Mouse (Mus musculus): ENCODE results near the gene Cygb.
A peak's percentile ranks its signal among the peaks of the same experiment; 100 is the strongest.

Gene Cygb

DNA sequence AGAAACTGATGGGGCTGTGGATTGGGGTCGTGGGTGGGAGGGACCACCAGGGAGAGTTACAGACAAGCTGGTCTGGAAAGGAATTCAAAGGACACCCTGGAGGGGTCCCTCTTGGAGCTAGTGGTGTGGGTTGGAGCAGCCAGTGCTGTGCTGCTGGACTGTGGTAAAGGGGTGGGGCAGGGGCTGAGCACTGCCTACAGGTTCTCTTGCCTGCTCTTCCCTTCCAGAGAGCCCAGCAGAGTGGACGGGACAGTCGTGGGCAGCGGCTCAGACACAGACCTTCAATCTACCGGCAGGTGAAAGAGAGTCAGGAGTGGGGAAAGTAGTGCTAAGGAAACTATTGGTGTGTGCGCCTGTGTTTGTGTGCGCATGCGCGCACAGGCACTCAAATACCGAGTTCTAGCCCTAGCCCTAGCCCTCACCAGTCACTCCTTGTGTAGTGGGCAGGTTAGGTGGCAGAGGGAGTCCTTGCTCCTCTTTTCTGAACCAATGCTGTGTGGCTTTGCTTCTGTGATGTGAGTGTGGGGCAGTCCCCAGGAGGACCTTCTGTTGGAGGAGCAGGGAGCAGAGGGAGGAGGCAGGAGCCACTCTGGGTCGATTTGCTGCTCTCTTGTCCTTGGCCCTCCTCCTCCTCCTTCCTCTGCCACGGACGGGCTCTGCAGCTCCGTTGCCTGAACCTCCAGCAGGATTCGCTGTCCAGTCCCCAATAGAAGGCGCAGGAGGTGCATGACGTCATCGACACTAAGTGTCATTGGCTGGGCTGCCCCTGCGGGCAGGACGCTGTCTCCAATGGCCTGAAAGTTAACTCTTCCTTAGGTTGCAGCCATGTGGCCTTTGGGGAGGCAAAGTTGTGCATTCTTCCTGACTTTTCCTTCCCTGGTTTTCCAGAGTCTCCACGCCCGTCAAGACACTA, 3.5 kb upstream of the Cygb start:
- DNase-seq (ENCODE audit: low read depth, low spot score): peak; percentile 59

- DNase-seq (ENCODE audit: low read depth, low spot score): no peak
Observed at GRCm38 (mm10) chr11:116656348-116657191, 2.5 kb upstream of the Cygb start.

DNA sequence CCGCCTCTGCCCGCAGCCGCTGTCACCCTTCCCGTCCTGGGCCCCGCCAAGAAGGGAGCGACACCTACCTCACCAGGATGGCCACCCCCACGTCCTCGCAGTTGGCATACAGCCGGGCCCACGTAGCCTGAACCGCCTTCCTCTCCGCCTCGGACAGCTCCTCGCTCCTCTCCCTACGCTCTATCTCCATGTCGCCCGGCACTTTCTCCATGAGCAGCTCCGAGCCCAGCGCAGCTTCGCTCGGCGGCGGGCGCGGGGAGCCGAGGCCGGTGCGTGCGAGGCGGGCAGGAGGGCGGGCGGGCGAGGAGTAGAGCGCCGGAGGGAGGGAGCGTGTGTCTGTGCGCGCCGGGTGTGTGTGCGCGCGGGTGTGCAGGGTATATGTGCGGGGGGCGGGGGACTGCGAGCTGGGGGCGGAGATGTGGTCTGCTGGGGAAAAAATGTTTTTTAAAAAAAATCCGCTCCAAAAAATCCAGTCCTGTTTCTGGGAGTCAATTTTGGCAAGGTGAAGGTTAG, 348 bp downstream of the Cygb start:
- DNase-seq (ENCODE audit: low read depth, low spot score): peak; percentile 18

GRCm38 (mm10) chr11:116653234-116653633, 879 bp downstream of the Cygb start, which contains the start of gene Prcd:
Gene Prcd (plus strand): TSS chr11:116653534.
- DNase-seq (ENCODE audit: low read depth, low spot score): no peak

GRCm38 (mm10) chr11:116652330-116653098, 1.6 kb downstream of the Cygb start:
- DNase-seq (ENCODE audit: low read depth, low spot score): no peak

DNA sequence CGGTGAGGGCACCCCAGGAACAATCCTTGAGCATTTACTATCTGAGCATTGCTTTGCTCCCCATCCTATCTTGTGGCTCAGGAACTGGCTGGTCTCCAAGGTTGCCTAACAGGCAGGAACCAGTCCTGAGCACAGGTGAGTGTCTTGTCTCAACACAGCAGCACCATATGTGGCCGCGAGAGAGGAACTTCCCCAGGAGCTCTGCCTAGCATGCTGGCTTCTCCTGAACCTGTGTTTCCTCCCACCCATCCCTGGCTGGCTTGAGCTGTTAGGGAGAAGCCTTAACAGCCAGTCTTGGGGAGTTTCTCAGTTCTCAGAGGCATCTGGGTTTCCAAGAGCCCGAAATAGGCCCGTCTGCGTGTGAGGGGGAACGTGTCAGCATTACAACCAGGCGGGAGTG, 2.8 kb downstream of the Cygb start:
- DNase-seq (ENCODE audit: low read depth, low spot score): no peak

DNA sequence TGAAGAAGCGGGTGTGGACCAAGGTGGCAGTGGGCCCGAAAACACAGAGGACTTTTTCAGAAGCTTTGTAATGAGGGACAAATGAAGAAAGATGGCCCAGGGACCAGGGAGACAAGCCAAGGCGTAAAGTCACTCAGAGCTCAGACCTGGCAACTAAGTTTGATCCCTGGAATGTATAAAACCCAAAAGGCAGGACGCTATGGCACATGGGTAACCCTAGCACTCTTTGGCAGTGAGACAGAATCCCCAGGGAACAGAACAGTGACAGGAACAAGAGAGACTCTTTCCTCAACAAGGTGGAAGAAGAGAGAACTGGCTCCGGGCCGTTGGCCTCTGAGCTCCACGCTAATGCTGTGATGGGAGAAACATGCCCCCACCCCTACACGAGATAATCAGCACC, 3.3 kb downstream of the Cygb start:
- no peak for DNase-seq (ENCODE audit: low read depth, low spot score)

GRCm38 (mm10) chr11:116649711-116650337, 4.3 kb downstream of the Cygb start:
- DNase-seq (ENCODE audit: low read depth, low spot score): no peak

GRCm38 (mm10) chr11:116648976-116649375, 5.1 kb downstream of the Cygb start:
- DNase-seq (ENCODE audit: low read depth, low spot score): no peak

GRCm38 (mm10) chr11:116648213-116648921, 5.7 kb downstream of the Cygb start:
- no peak for DNase-seq (ENCODE audit: low read depth, low spot score)

- DNase-seq (ENCODE audit: low read depth, low spot score): no peak
Observed at GRCm38 (mm10) chr11:116647340-116647991, 6.6 kb downstream of the Cygb start.

- no peak for DNase-seq (ENCODE audit: low read depth, low spot score)
Observed at GRCm38 (mm10) chr11:116646771-116647170, 7.3 kb downstream of the Cygb start.

- DNase-seq (ENCODE audit: low read depth, low spot score): no peak
Observed at GRCm38 (mm10) chr11:116646136-116646535, 8.0 kb downstream of the Cygb start.

DNA sequence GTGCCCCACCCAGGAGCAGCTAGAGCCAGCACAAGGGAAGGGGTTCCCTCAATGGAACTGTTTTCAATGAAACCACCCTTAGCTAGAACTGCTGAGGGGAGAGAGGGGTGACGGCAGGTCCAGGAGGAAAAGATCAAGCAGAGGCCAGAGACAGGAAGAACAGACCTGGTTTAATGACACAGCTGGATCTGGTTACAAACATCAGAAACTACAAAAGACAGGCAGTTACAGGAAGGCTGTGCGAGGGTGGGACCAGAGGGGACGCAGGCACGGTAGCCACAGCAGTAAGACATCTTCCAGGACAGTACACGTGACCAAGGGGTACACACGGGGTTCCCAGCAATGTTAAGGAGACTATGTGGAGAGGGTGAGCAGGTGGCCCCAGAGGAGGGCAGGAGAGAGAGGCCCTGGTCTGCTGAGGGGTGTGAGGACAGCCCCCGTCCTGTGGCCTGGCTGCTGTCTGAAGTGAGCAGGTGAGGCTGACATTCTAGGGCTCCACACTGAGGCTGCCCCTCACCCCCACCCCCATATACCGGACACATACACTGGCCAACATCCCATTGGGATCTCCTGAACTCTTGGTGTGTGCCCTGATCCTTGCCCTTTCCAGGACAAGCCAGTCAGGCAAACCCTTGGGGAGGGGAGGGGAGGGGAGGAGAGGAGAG, 8.5 kb downstream of the Cygb start:
- DNase-seq (ENCODE audit: low read depth, low spot score): no peak

- DNase-seq (ENCODE audit: low read depth, low spot score): no peak
Observed at GRCm38 (mm10) chr11:116644225-116645112, 9.6 kb downstream of the Cygb start.

GRCm38 (mm10) chr11:116643579-116644224, 10.4 kb downstream of the Cygb start:
- no peak for DNase-seq (ENCODE audit: low read depth, low spot score)

DNA sequence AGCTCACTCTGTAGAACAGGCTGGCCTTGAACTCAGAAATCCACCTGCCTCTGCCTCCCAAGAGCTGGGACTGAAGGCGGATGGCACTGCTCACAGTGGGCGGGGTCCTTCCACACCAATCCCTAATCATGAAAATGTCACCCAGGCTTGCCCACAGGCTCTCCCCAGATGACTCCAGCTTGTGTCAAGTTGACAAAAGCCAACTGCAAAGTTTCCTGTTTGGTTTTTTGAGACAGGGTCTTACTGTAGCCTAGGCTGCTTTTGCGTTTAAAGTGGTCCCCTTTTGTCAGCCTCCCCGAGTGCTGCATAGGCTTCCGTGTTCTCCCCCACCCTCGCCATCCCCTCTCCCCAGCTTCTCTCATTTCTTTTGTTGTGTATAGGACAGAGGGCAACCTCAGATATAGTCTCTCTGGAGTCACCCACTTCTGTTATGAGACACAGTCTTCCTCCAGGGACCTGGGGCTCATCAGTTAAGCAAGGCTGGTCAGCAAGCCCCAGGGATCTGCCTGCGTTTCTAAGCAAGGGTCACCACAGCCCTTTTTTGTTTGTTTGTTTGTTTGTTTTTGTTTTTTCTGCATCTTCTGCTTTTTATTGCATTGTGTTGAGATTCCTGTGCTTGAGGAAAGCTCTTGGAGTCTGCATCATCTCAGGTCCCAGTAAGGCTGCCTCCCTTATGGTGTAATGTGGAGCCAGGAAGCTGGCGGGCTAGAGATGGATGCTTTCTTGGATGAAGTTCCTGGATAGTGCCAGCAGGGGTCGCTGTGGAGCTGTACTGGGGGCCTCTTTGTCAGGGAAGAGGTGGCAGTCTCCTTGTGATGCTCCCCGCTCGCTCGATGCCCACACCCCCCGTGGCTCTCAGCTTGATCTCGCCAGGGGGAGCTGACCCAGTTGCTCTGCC, 11.2 kb downstream of the Cygb start:
- peak; percentile 91 for DNase-seq (ENCODE audit: low read depth, low spot score)

Measured in CD4-positive, CD25-positive, alpha-beta regulatory T cell, adult 2 months (primary cell).